Comparison of ENCODE assay signal across 9 mouse cellular contexts in the genomic region with DNA sequence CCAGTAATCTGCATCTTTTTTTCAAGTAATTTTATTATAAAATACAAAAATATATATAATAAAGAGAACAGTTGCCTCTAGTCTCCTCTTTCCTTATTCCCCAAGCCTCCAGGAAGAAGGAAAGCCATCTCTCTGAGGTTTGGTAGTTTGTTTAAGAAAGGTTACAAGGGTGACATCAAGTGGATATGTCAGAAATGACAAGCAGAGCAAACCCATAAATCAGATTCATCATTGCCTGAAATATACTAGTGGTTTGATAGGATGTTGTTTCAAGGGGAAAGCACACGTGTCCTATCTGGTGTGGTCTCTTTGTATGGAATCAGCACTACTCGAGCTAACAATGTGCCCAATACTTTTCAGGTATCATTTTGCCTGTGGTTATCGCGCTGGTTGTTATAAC.
A peak's percentile ranks its signal among the peaks of the same experiment; 100 is the strongest.
DNase-seq lines count a peak whose midpoint lies in the region; ATAC-seq and TF ChIP-seq lines count a peak whose summit lies in the region.
"Had no signal": no experiment of that assay in that cellular context is flagged by ENCODE, and none has a peak within 500 bp of the region (broad histone marks: within the 10 kb centered on the region; RNA-seq: fewer than 3 reads in every experiment).

No protein-coding gene starts in this region.

- H3K4me1 ChIP-seq in midbrain, postnatal 0 days (ENCODE audit: insufficient read depth, low read length): no peaks in the 10 kb centered on the region

- no peak overlapping the region for H3K27ac ChIP-seq in midbrain, postnatal 0 days (ENCODE audit: low read depth, low read length)
- H3K27ac ChIP-seq: hindbrain, embryonic 15.5 days had no signal

- no peaks in the 10 kb centered on the region for H3K36me3 ChIP-seq in midbrain, postnatal 0 days (ENCODE audit: insufficient read depth, low read length)
- H3K36me3 ChIP-seq: hindbrain, embryonic 15.5 days had no signal

- H3K9me3 ChIP-seq in midbrain, postnatal 0 days (ENCODE audit: low read length): no peaks in the 10 kb centered on the region
- H3K9me3 ChIP-seq: hindbrain, embryonic 15.5 days had no signal

- DNase-seq in cerebellum, postnatal 4 days (ENCODE audit: low spot score in 2 of 2): no peak
- DNase-seq in left cerebral cortex, postnatal 14 days (ENCODE audit: low spot score in 2 of 2): peak; percentile 28 to 64
- no peak for DNase-seq in left cerebral cortex, postnatal 4 days
- peak; percentile 86 for DNase-seq in cerebellum, adult 9-10 months
- peak; percentile 74 for DNase-seq in midbrain, postnatal 0 days (ENCODE audit: low spot score)
- no peak for DNase-seq in thymus, postnatal 14 days
- DNase-seq in urinary bladder, postnatal 14 days (ENCODE audit: low spot score): no peak

- 67% methylated on average over 4 of the region's 4 CpGs for WGBS in midbrain, postnatal 0 days

- H3K9ac ChIP-seq in midbrain, postnatal 0 days (replicated peaks; ENCODE audit: low read length, poor library complexity, severe bottlenecking): no peak overlapping the region
- H3K9ac ChIP-seq: hindbrain, embryonic 15.5 days had no signal

- H3K4me3 ChIP-seq in midbrain, postnatal 0 days (ENCODE audit: low read depth, low read length): no peak overlapping the region
- H3K4me3 ChIP-seq: hindbrain, embryonic 15.5 days had no signal

- peak; percentile 86 for TF ChIP-seq CTCF in midbrain, postnatal 0 days (IDR thresholded peaks at IDR 0.05)

- intact Hi-C loops in left cerebral cortex, postnatal 14 days (cut with DNase I): loop anchor here (10.0 kb wide), 1 partner anchor 744 kb away; a partner anchor contains a TSS
- intact Hi-C loops in left cerebral cortex, postnatal 4 days (cut with DNase I): loop anchor here (5.0 kb wide), 1 partner anchor 1531 kb away; no protein-coding TSS in a partner anchor

- peak; percentile 63; the same call in 1 of the 2 replicates for ATAC-seq in cerebellum, adult (ENCODE audit: insufficient number of reproducible peaks, low FRiP score, low TSS enrichment)
- ATAC-seq in midbrain, postnatal 0 days (ENCODE audit: low FRiP score): no peak

- no peak overlapping the region for H3K4me2 ChIP-seq in midbrain, postnatal 0 days (ENCODE audit: low read depth, low read length, poor library complexity, severe bottlenecking)
- H3K4me2 ChIP-seq: hindbrain, embryonic 15.5 days had no signal

- H3K27me3 ChIP-seq in midbrain, postnatal 0 days (ENCODE audit: insufficient read depth, low read length): no peaks in the 10 kb centered on the region
- H3K27me3 ChIP-seq: hindbrain, embryonic 15.5 days had no signal

Comparison
In these comparisons a context has a peak if more than half of its experiments do, and no peak if none do; other contexts are left out.
1. DNase-seq: peak in left cerebral cortex, postnatal 14 days (2 of 2), cerebellum, adult 9-10 months (single experiment) and midbrain, postnatal 0 days (single experiment); none in cerebellum, postnatal 4 days (0 of 2), left cerebral cortex, postnatal 4 days (single experiment), thymus, postnatal 14 days (single experiment) and urinary bladder, postnatal 14 days (single experiment).